Mouse (Mus musculus): ENCODE results near the gene Armh1. TPM values are rescaled to one million over a fixed set of nuclear protein-coding genes. Genes with fewer than 3 reads are reported as not detected.
A peak's percentile ranks its signal among the peaks of the same experiment; 100 is the strongest.
"Not testable (repeated sequence)": the region's sequence is repeated elsewhere in the genome, so short reads cannot be mapped to it uniquely, and the experiment has no call there.

Gene Armh1
- polyA plus RNA-seq, 1 experiment = 1.6 TPM

GRCm38 (mm10) chr4:117189856-117190543 lies 61.9 kb downstream of the Armh1 start:
- peak; percentile 91 for DNase-seq (ENCODE audit: low read depth)
- TF ChIP-seq CTCF (IDR thresholded peaks at IDR 0.05; ENCODE audit: borderline replicate concordance, extremely low read depth, insufficient read depth, insufficient read length) (no peak), POLR2A (IDR thresholded peaks at IDR 0.05; ENCODE audit: borderline replicate concordance, extremely low read depth, insufficient read depth, insufficient read length, poor library complexity, severe bottlenecking) (peak; percentile 80)

DNA sequence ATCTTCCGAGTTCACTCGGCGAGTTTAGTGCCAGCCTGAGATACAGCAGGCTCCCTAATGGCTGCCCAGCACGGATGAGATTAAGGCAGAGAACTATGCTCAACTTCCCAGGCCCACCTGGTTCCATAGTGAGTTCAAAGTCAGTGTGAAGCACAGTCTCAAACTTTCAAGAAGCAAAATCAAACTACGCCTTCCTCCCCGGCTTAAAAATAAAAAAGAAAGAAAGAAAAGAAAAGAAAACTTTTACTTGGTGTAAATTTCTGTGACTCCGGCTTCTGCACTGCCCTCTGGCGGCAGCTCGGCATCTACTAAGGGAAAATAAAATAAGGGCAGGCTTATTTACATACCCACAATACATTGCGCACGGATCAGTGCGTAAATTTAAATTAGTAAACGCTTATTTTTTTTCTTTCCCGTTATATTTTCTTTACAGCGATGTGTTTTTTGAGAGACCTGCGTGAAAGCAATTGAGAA lies 62.5 kb downstream of the Armh1 start:
- DNase-seq (ENCODE audit: low read depth) = peak; percentile 95
- TF ChIP-seq POLR2A (IDR thresholded peaks at IDR 0.05; ENCODE audit: borderline replicate concordance, extremely low read depth, insufficient read depth, insufficient read length, poor library complexity, severe bottlenecking) = no peak
- peak; percentile 84; the same call in 1 of the 2 replicates for TF ChIP-seq CTCF (IDR thresholded peaks at IDR 0.05; ENCODE audit: borderline replicate concordance, extremely low read depth, insufficient read depth, insufficient read length)

DNA sequence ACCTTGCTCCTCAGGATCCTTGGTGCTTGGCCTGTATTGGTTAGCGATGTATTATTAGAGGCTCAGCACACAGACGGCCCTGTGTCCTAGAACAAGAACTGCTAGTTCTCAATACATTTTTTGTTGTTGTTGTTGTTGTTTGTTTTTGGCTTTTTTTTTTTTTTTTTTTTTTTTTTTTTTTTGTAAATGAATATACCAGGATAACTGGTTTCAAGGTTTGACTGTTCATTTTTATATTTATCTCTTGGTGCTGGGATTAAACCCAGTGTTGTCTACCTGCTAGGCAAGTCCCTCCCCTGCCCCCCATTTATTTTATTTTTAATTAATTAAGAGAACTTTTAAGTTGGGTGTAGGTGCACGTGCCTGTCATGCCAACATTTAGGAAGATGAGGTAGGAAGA lies 63.0 kb downstream of the Armh1 start:
- no peak for DNase-seq (ENCODE audit: low read depth)
- no peak for TF ChIP-seq CTCF (IDR thresholded peaks at IDR 0.05; ENCODE audit: borderline replicate concordance, extremely low read depth, insufficient read depth, insufficient read length)
- TF ChIP-seq POLR2A (IDR thresholded peaks at IDR 0.05; ENCODE audit: borderline replicate concordance, extremely low read depth, insufficient read depth, insufficient read length, poor library complexity, severe bottlenecking) = no peak

- not testable (repeated sequence) for DNase-seq (ENCODE audit: low read depth)
Measured at GRCm38 (mm10) chr4:117182759-117183096, 69.2 kb downstream of the Armh1 start.

- TF ChIP-seq POLR2A (IDR thresholded peaks at IDR 0.05; ENCODE audit: borderline replicate concordance, extremely low read depth, insufficient read depth, insufficient read length, poor library complexity, severe bottlenecking) (peak; percentile 35; the same call in 1 of the 2 replicates), CTCF (IDR thresholded peaks at IDR 0.05; ENCODE audit: borderline replicate concordance, extremely low read depth, insufficient read depth, insufficient read length) (no peak)
- peak; percentile 97 for DNase-seq (ENCODE audit: low read depth)
Measured at GRCm38 (mm10) chr4:117181863-117182758, 69.8 kb downstream of the Armh1 start, which contains the start of gene Kif2c. Gene Kif2c, minus strand, starts transcription at chr4:117182639.

- DNase-seq (ENCODE audit: low read depth) = no peak
- TF ChIP-seq POLR2A (IDR thresholded peaks at IDR 0.05; ENCODE audit: borderline replicate concordance, extremely low read depth, insufficient read depth, insufficient read length, poor library complexity, severe bottlenecking) (no peak), CTCF (IDR thresholded peaks at IDR 0.05; ENCODE audit: borderline replicate concordance, extremely low read depth, insufficient read depth, insufficient read length) (no peak)
Measured at GRCm38 (mm10) chr4:117169936-117170335, 82.0 kb downstream of the Armh1 start.

Other genes with a start within 250 kb of the Armh1 start
- 24.6 and 25.0 TPM in 2 replicates for gene Eif2b3, start 232.7 kb downstream of the Armh1 start, polyA plus RNA-seq (2012; rRNA removed)
- 11.6 and 18.6 TPM in 2 replicates for gene Ptch2, start 156.1 kb downstream of the Armh1 start, polyA plus RNA-seq (2012; rRNA removed)
- gene Btbd19, start 126.4 kb downstream of the Armh1 start, polyA plus RNA-seq (2012; rRNA removed) = 6.5 and 7.9 TPM in 2 replicates
- gene Tctex1d4, start 125.3 kb downstream of the Armh1 start, polyA plus RNA-seq (2012; rRNA removed) = 0.52 and 0.67 TPM in 2 replicates
- 18.5 and 19.6 TPM in 2 replicates for gene Plk3, start 118.2 kb downstream of the Armh1 start, polyA plus RNA-seq (2012; rRNA removed)
- 838 and 897 TPM in 2 replicates for gene Rps8, start 95.9 kb downstream of the Armh1 start, polyA plus RNA-seq (2012; rRNA removed)
- 14.5 and 23.7 TPM in 2 replicates for gene Kif2c, start 69.5 kb downstream of the Armh1 start, polyA plus RNA-seq (2012; rRNA removed)
- 6.2 and 7.0 TPM in 2 replicates for gene Tmem53, start 174 bp downstream of the Armh1 start, polyA plus RNA-seq (2012; rRNA removed)
- 159 and 183 TPM in 2 replicates for gene Rnf220, start 244.9 kb upstream of the Armh1 start, polyA plus RNA-seq (2012; rRNA removed)

Measured in brain, embryonic 14.5 days (tissue).